Mouse (Mus musculus): ENCODE results near the gene OR5BS1P. TPM values are rescaled to one million over a fixed set of nuclear protein-coding genes. Genes with fewer than 3 reads are reported as not detected.
A peak's percentile ranks its signal among the peaks of the same experiment; 100 is the strongest.

OR5BS1P gene
- polyA plus RNA-seq, 1 experiment from 2014 or later: not detected

DNA sequence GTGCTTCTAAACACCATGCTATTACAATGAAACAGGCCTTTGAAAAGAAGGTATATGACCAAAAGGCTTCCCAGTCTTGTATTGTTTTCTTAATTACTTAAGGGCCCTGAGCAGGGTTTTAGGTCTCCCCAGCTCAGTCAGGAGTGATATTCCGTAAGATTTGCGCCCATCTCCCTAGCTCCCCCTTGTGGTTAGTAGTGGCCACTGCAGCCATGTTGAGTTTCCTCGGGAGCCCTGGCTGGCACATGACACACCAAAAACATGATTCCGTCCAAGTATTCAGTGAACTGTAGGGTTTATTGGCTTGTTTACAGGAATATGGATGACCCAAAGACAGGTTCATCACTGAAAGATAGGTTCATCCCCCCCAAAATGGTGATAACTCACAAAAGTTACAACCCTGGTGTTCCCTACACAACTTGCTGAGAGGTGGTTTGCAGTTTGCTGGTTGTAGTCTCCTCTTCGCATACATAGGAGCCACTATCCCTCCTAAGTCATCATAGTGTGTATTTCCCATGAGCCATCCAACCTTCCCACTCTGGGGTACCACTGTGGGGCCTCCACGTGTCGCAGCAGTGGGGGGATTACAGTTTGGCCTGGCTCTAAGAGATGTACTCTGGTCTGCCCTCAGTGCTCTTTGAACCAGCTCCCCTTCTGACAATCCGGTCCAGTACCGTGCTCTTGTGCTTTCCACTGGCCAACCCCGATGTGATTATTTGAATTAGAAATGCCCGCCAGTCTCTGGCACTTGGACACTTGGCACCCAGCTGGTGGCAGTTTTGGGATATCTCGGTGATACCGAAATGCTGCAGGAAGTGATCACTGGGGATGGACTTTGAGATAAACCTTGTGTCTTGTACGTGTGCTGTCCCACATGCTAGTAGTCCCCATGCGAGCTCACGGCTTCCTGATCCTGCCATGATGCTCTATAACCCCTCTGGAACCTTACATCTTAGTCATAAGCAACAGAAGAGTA, 48.0 kb downstream of the OR5BS1P start:
- Histone ChIP-seq H3K27ac (ENCODE audit: low read length) (no peak overlapping the region), H3K9ac (replicated peaks; ENCODE audit: low read depth) (no peak overlapping the region), H3K4me3 (ENCODE audit: low read depth, low read length) (no peak overlapping the region), H3K36me3 (ENCODE audit: insufficient read depth, low read length) (peaks cover 15% of the 10 kb centered on the region; the same call in 1 of the 2 replicates), H3K4me1 (ENCODE audit: insufficient read depth, low read depth, low read length) (no peaks in the 10 kb centered on the region), H3K27me3 (replicated peaks; ENCODE audit: insufficient read depth, low read length) (no peaks in the 10 kb centered on the region), H3K9me3 (ENCODE audit: low read length) (no peaks in the 10 kb centered on the region), H3K4me2 (replicated peaks; ENCODE audit: low read depth, low read length) (no peak overlapping the region)
- DNase-seq (ENCODE audit: low spot score) (peak; percentile 56), ATAC-seq (no peak)
- 65% methylated on average over 16 of the region's 16 CpGs for WGBS
- no peak for TF ChIP-seq EP300 (IDR thresholded peaks at IDR 0.05)
- peak; percentile 93 for TF ChIP-seq CTCF (IDR thresholded peaks at IDR 0.05)

DNA sequence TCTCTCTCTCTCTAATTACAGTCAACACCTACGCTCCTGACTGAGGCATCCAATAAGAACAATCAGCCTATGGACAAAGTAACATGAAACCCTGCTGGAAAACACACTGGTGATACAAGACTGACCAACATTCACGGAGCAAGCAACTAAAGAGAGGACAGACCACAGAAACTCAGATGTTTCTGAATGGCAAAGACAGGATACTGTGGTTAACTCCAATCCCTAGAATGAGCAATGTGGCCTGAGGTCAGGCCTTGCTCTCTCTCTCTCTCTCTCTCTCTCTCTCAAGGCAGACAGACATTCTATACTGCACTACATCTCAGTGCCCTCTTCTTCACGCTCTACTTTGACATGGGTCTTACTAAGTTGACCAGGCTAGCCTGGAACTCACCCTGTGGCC, 51.5 kb downstream of the OR5BS1P start:
- DNase-seq (ENCODE audit: low spot score): no peak
- H3K9ac ChIP-seq (replicated peaks; ENCODE audit: low read depth): no peak overlapping the region
- H3K36me3 ChIP-seq (ENCODE audit: insufficient read depth, low read length): peaks cover 33% of the 10 kb centered on the region; the same call in 1 of the 2 replicates

DNA sequence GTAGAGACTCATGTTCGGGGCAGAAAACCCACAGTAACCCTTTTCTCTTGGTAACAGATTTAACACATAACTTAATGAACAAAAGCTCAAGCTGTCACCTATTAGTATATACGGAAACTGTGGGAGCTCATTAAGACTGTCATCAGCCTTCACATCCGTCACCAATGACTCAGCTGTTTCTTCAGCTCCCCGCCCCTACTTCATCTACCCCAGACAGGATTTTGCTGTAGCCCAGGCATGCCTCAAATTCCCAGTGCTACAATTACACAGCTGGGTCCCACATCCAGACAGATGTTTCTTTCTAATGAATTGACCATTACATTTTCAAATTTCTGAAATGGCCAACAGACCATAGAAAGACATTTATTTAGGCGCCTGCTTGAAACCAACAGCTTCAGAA, 56.4 kb downstream of the OR5BS1P start:
- H3K9me3 ChIP-seq (ENCODE audit: low read length): no peaks in the 10 kb centered on the region
- no peak overlapping the region for H3K4me3 ChIP-seq (ENCODE audit: low read depth, low read length)
- 70% methylated on average over 5 of the region's 5 CpGs for WGBS
- no peaks in the 10 kb centered on the region for H3K27me3 ChIP-seq (replicated peaks; ENCODE audit: insufficient read depth, low read length)
- H3K36me3 ChIP-seq (ENCODE audit: insufficient read depth, low read length): peaks cover 33% of the 10 kb centered on the region
- DNase-seq (ENCODE audit: low spot score) (no peak), ATAC-seq (no peak)
- no peaks in the 10 kb centered on the region for H3K4me1 ChIP-seq (ENCODE audit: insufficient read depth, low read depth, low read length)
- H3K27ac ChIP-seq (ENCODE audit: low read length): no peak overlapping the region
- TF ChIP-seq CTCF (IDR thresholded peaks at IDR 0.05) (no peak), EP300 (IDR thresholded peaks at IDR 0.05) (no peak)
- no peak overlapping the region for H3K4me2 ChIP-seq (replicated peaks; ENCODE audit: low read depth, low read length)
- H3K9ac ChIP-seq (replicated peaks; ENCODE audit: low read depth): no peak overlapping the region

More for the DNA sequence above, 51.5 kb downstream of the OR5BS1P start:
- no peak for ATAC-seq
- Histone ChIP-seq H3K27ac (ENCODE audit: low read length) (no peak overlapping the region), H3K9me3 (ENCODE audit: low read length) (no peaks in the 10 kb centered on the region), H3K4me3 (ENCODE audit: low read depth, low read length) (no peak overlapping the region), H3K27me3 (replicated peaks; ENCODE audit: insufficient read depth, low read length) (no peaks in the 10 kb centered on the region), H3K4me1 (ENCODE audit: insufficient read depth, low read depth, low read length) (no peaks in the 10 kb centered on the region), H3K4me2 (replicated peaks; ENCODE audit: low read depth, low read length) (no peak overlapping the region)
- WGBS: 92% methylated on average over 3 of the region's 3 CpGs
- TF ChIP-seq EP300 (IDR thresholded peaks at IDR 0.05) (no peak), CTCF (IDR thresholded peaks at IDR 0.05) (no peak)

DNA sequence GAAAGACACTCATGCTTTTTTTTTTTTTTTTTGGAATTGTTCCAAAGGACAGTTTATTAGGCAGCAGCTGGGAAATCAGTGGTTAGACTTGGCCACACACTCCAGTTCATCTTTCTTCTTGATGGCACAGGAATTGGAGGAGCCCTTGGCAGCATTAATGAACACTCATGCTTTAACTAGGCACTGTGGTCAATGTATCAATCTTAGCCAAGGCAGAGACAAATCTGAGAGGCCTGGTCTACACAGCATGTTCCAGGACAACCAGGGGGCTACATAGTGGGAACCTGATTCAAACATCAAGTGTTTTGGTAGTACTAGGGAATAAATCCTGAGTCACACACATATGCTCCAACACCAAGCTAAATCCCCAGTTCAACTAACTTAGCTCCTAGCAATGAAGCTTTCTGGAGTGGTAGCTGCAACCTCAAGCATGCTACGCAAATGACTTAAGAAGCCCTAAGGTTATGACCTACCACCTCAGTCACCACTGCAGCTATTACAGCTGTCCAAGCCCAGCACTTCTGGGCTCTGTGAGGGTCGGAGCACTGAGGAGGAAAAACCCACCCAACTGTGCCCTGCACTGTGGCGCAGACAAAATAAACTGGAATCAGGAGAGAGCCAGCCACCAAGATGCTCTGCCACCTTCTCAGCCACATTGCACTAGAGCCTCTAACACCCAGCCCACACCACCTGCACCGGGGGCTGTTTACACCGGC, 57.5 kb downstream of the OR5BS1P start:
- Histone ChIP-seq H3K4me2 (replicated peaks; ENCODE audit: low read depth, low read length) (no peak overlapping the region), H3K4me3 (ENCODE audit: low read depth, low read length) (no peak overlapping the region), H3K36me3 (ENCODE audit: insufficient read depth, low read length) (peaks cover 33% of the 10 kb centered on the region), H3K27ac (ENCODE audit: low read length) (no peak overlapping the region), H3K27me3 (replicated peaks; ENCODE audit: insufficient read depth, low read length) (no peaks in the 10 kb centered on the region), H3K9ac (replicated peaks; ENCODE audit: low read depth) (no peak overlapping the region), H3K4me1 (ENCODE audit: insufficient read depth, low read depth, low read length) (no peaks in the 10 kb centered on the region), H3K9me3 (ENCODE audit: low read length) (no peaks in the 10 kb centered on the region)
- DNase-seq (ENCODE audit: low spot score) (no peak), ATAC-seq (no peak)
- TF ChIP-seq EP300 (IDR thresholded peaks at IDR 0.05) (no peak), CTCF (IDR thresholded peaks at IDR 0.05) (no peak)
- 90% methylated on average over 5 of the region's 5 CpGs for WGBS

DNA sequence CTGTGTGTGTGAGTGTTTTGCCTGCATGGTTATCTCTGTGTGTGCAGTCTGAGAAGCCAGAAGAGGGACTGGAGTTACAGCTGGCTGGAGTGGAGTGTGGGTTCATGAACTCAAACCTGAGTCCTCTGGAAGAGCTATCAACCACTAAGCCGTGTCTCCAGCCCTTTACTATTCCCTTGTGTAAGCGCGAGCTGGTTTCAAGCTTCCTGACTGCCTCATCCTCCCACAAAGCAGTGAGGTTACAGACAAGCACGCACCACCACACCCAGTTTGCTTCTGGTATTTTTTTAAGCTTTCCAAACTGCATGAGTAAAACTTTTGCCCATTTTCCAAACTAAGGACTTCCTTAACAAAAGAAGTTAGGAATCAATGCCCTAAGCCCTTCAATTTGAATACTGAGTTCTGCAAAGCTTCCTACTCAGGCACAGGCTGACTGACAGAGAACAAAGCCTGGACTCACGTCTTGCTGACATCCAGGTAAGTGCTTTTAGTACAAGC, 58.4 kb downstream of the OR5BS1P start:
- DNase-seq (ENCODE audit: low spot score) (no peak), ATAC-seq (no peak)
- Histone ChIP-seq H3K4me3 (ENCODE audit: low read depth, low read length) (no peak overlapping the region), H3K9ac (replicated peaks; ENCODE audit: low read depth) (no peak overlapping the region), H3K27me3 (replicated peaks; ENCODE audit: insufficient read depth, low read length) (no peaks in the 10 kb centered on the region), H3K36me3 (ENCODE audit: insufficient read depth, low read length) (peaks cover 27% of the 10 kb centered on the region), H3K4me2 (replicated peaks; ENCODE audit: low read depth, low read length) (no peak overlapping the region), H3K9me3 (ENCODE audit: low read length) (no peaks in the 10 kb centered on the region), H3K4me1 (ENCODE audit: insufficient read depth, low read depth, low read length) (peaks cover 6% of the 10 kb centered on the region; the same call in 1 of the 2 replicates), H3K27ac (ENCODE audit: low read length) (no peak overlapping the region)
- TF ChIP-seq CTCF (IDR thresholded peaks at IDR 0.05) (no peak), EP300 (IDR thresholded peaks at IDR 0.05) (no peak)
- WGBS: 87% methylated on average over 5 of the region's 5 CpGs

Small RNA genes within 50 kb of the gene (microRNA-seq; reads per million reads assigned to microRNA genes)
- not detected for gene Mir1291

Other genes starting within 250 kb of the OR5BS1P start
- gene Gm44579, start 248.9 kb upstream of the OR5BS1P start, polyA plus RNA-seq (2015; fragmentation: Nextera tagmentation; extraction: Ambion mirVana): not detected in 2 replicates
- not detected in 2 replicates for gene Olfr287, start 248.8 kb upstream of the OR5BS1P start, polyA plus RNA-seq (2015; fragmentation: Nextera tagmentation; extraction: Ambion mirVana)
- gene Olfr286, start 235.4 kb upstream of the OR5BS1P start, polyA plus RNA-seq (2015; fragmentation: Nextera tagmentation; extraction: Ambion mirVana): not detected in 2 replicates
- gene H1fnt, start 212.6 kb upstream of the OR5BS1P start, polyA plus RNA-seq (2015; fragmentation: Nextera tagmentation; extraction: Ambion mirVana): not detected in 2 replicates
- 0.93 and 1.3 TPM in 2 replicates for gene Zfp641, start 173.7 kb upstream of the OR5BS1P start, polyA plus RNA-seq (2015; fragmentation: Nextera tagmentation; extraction: Ambion mirVana)
- not detected in 2 replicates for gene Olfr285, start 152.5 kb upstream of the OR5BS1P start, polyA plus RNA-seq (2015; fragmentation: Nextera tagmentation; extraction: Ambion mirVana)
- not detected in 2 replicates for gene Olfr284, start 128.9 kb upstream of the OR5BS1P start, polyA plus RNA-seq (2015; fragmentation: Nextera tagmentation; extraction: Ambion mirVana)
- not detected in 2 replicates for gene Olfr283, start 89.0 kb upstream of the OR5BS1P start, polyA plus RNA-seq (2015; fragmentation: Nextera tagmentation; extraction: Ambion mirVana)
- not detected in 2 replicates for gene Olfr282, start 38.7 kb upstream of the OR5BS1P start, polyA plus RNA-seq (2015; fragmentation: Nextera tagmentation; extraction: Ambion mirVana)
- gene Olfr281, start 17.3 kb upstream of the OR5BS1P start, polyA plus RNA-seq (2015; fragmentation: Nextera tagmentation; extraction: Ambion mirVana): not detected in 2 replicates
- gene Lalba, start 12.8 kb downstream of the OR5BS1P start, polyA plus RNA-seq (2015; fragmentation: Nextera tagmentation; extraction: Ambion mirVana): 0.31 and 3.3 TPM in 2 replicates
- gene Olfr279, start 22.5 kb downstream of the OR5BS1P start, polyA plus RNA-seq (2015; fragmentation: Nextera tagmentation; extraction: Ambion mirVana): not detected in 2 replicates
- gene Kansl2, start 64.4 kb downstream of the OR5BS1P start, polyA plus RNA-seq (2015; fragmentation: Nextera tagmentation; extraction: Ambion mirVana): 50.4 and 56.0 TPM in 2 replicates
- gene Ccnt1, start 101.0 kb downstream of the OR5BS1P start, polyA plus RNA-seq (2015; fragmentation: Nextera tagmentation; extraction: Ambion mirVana): 31.0 and 32.2 TPM in 2 replicates
- 0.31 TPM in 1 of 2 replicates, not detected in the other for gene 4930415O20Rik, start 101.1 kb downstream of the OR5BS1P start, polyA plus RNA-seq (2015; fragmentation: Nextera tagmentation; extraction: Ambion mirVana)
- gene Adcy6, start 140.2 kb downstream of the OR5BS1P start, polyA plus RNA-seq (2015; fragmentation: Nextera tagmentation; extraction: Ambion mirVana): 9.2 and 12.1 TPM in 2 replicates
- 7.4 and 10.7 TPM in 2 replicates for gene Cacnb3, start 160.9 kb downstream of the OR5BS1P start, polyA plus RNA-seq (2015; fragmentation: Nextera tagmentation; extraction: Ambion mirVana)
- gene Ddx23, start 193.0 kb downstream of the OR5BS1P start, polyA plus RNA-seq (2015; fragmentation: Nextera tagmentation; extraction: Ambion mirVana): 14.5 and 17.5 TPM in 2 replicates
- 3.1 and 3.9 TPM in 2 replicates for gene Rnd1, start 207.6 kb downstream of the OR5BS1P start, polyA plus RNA-seq (2015; fragmentation: Nextera tagmentation; extraction: Ambion mirVana)
- 3.7 and 5.1 TPM in 2 replicates for gene Ccdc65, start 238.3 kb downstream of the OR5BS1P start, polyA plus RNA-seq (2015; fragmentation: Nextera tagmentation; extraction: Ambion mirVana)

Measured in lung, postnatal 0 days (tissue).